Mouse (Mus musculus): Measurements from ENCODE around the gene Ccdc33.

Ccdc33 gene

DNA sequence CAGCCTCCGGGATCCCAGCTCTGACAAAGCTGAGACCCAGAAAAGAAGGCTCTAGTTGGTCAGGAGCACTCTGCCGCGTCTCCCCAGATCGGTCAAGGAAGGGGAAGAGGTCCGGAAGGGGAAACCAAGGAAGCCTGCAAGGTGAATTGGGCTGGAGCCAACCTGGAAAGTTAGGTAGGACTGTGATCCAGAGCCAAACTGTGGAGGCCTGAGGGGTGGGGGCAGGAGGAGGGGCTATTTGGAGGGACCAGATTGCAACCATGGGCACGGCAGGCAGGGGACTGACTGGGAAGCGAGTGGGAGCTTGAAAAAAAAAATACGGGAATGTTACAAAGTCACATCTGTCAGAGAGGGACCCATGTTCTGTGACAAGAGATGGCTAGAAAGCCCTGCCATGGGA is 10.9 kb upstream of the Ccdc33 start:
- no peak for DNase-seq (ENCODE audit: low spot score in 2 of 2)

DNA sequence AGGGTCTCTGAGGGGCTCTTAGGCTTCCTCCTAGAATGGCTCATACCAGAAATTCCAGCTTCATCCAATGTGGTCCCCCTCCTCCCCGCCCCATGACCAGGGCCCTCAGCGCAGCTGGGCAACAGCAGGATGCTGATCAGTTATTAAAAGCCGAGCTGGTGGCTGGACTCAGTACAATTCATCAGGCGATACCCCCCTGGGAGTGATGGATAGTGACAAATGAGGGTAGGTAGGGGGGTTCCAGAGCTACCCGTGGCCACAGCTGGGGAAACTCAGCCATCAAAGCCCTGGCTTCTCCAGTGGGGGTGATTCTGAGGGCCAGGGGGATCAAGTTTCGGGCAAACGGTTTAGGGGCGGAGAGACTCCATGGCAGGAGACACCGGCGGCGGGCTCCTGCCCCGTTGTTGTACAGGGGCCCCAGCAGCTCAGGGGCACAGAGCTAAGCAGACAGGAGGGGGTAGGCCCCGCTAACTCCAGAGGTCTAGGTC is 10.3 kb upstream of the Ccdc33 start:
- no peak for DNase-seq (ENCODE audit: low spot score in 2 of 2)

GRCm38 (mm10) chr9:58125811-58126210 is 7.2 kb upstream of the Ccdc33 start:
- DNase-seq (ENCODE audit: low spot score in 2 of 2): no peak

DNA sequence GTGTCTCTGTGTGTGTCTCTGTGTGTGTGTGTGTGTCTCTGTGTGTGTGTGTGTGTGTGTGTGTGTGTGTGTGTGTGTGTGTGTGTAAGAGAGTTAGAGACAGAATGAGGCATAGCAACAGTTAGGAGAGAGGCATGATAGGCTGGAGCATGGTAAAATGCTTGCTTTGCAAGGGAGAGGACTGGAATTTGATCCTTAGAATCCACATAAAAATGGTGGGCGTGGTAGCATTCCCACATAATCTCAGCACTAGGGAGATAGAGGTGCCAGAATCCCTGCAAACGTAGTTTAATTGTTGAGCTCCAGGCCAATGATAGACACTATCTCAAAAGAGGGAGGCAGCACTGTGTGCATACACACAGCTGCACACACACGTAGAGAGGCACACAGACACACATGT is 6.5 kb upstream of the Ccdc33 start:
- no peak for DNase-seq (ENCODE audit: low spot score in 2 of 2)

- DNase-seq (ENCODE audit: low spot score in 2 of 2): no peak
These were observed 2.5 kb downstream of the Ccdc33 start for GRCm38 (mm10) chr9:58116024-58116651.

DNA sequence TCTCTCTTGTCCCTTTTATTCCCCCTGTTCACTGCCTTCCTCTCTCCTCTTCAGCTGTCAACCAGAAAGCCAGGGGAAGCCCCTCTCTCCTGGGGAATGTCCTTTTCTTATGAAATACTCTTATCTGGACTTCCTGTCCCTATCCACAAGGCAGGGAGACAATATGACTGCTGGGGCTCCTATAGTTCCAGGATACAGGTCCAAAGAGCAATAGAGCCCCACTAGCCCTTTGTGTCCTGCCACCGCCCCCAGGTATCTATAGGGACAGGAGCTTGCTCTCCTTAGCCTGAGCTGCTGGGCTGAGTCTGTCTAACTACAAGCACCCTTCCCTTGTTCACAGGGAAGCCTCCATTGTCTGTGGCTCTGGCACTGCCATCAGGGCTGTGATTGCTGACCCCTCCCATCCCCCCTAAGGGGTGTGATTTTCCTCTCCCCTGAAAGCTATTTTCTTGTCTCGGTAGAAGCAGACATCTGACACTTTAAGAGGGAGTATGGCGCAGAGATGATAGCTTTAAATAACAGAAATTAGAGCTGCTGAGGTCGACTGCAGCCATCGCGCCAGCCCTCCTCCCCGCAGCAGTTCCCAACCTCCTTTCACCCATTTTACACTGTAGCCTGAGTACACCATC is 3.2 kb downstream of the Ccdc33 start:
- DNase-seq (ENCODE audit: low spot score in 2 of 2): no peak

- DNase-seq (ENCODE audit: low spot score in 2 of 2): no peak
These were observed 4.6 kb downstream of the Ccdc33 start for GRCm38 (mm10) chr9:58114019-58114418.

DNA sequence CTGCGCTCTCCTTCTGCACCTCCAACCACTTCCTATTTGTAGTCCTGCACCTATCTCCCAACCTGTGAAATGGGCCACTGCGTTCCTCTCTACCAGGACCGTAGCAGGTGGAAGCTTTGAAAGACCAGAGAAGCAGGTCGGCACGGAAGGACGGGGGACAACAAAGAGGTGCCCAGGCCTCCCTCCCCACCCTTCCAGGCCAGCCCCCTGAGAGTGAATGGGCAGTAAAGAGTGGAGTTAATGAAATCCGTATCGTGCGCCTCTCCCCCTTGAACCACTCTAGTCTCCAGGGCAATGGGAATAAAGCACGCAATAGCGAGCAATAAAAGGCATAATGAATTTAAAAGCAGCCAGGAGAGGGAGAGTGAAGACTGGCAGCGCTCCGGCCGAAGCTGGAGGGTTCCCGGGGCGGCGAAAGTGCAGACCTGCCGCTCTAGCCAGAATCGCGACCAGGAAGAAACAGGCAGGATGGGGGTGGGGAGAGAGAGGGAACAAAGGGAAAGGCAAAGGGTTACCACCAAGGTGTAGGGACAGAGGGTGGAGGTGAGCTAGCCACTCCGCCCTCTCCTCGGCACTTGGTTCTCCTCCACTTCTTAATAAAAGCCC is 5.2 kb downstream of the Ccdc33 start:
- DNase-seq (ENCODE audit: low spot score in 2 of 2): no peak

DNA sequence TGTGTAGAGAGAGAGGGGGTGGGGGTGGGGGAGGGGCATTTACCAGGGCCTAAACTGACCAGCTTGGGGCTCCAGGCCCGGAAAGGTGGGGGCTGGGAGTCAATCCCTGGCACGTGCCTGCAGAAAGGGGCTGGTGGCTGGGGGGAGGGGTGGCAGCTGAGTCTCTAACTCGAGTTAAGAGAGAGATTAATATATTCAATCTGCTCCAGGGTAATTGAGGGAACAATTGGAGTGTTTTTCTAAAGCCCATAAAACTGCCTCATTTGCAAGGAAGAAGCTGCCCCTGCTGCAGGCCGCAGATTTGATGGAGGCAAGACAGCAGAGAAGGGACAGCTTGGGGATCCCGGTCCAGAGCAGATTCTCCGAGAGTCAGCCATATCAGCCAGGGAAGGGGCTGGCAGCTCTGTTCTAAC is 5.8 kb downstream of the Ccdc33 start:
- DNase-seq (ENCODE audit: low spot score in 2 of 2): no peak

- DNase-seq (ENCODE audit: low spot score in 2 of 2): no peak
These were observed 6.3 kb downstream of the Ccdc33 start for GRCm38 (mm10) chr9:58112321-58112751.

DNA sequence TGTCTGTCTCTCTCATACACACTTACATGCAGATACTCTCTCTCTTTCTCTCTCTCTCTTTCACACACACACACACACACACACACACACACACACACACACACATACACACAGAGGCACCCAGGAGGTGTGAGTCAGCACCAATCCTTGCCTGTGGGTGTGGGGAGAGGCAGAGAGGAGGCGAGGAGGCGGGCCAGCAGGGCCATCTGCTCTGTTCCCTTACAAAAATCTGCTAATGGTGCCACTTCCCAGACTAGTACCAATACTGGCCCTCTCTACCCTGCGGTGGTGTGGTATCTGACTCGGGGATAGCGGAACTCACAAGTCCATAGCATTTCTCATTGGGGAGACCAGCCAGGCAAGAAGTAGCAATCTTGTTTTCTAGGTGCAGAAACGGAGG is 7.2 kb downstream of the Ccdc33 start:
- no peak for DNase-seq (ENCODE audit: low spot score in 2 of 2)

- no peak for DNase-seq (ENCODE audit: low spot score in 2 of 2)
These were observed 7.8 kb downstream of the Ccdc33 start for GRCm38 (mm10) chr9:58110787-58111186.

- no peak for DNase-seq (ENCODE audit: low spot score in 2 of 2)
These were observed 11.1 kb downstream of the Ccdc33 start for GRCm38 (mm10) chr9:58107494-58107893.

DNA sequence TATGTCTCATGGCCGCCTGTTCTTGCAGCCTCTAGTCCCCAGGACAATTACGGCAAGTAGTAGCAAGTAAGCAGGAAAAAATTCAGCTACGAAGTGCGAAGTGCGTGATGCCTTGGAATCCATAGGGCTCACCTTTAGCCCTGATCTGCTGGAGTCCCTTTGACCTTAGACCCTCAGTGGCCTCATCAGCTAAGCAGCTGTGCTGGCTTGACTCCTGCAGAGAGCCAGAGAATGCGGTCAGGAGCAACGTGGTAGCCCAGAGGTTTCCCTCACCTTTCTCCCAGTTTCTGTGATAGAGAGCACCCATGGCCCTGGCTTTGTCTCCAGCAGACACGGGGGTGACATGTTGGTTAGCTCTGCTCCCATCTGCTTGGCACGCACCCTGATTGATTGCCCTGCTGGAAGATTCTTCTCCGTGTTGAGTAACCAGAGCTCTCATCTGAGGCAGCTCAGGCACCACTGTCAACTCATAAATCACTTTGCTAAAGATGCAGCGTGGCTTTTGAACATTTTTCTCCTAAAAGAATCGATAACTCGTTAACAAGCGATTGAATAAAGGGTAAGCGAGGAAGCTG is 12.9 kb downstream of the Ccdc33 start:
- no peak for DNase-seq (ENCODE audit: low spot score in 2 of 2)

DNA sequence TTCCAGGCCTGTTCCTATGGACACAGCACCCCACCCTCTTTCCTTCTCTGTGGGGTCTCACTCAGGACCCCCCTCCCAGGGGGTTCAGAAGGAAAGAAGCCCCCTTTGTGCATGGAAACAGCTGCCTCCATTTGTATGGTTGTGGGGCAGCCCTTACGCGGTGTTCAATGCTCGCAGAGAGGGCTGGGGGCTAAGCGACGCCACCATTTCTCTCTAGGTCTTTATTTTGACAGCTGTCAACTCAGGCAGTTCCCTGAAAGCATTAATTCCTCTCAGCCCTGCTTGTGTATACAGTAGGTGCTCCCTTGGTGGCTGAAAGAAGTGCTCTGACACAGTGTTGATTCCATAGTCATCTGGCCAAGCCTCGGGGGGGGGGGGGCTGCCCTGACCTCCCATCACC is 15.0 kb downstream of the Ccdc33 start:
- no peak for DNase-seq (ENCODE audit: low spot score in 2 of 2)

DNA sequence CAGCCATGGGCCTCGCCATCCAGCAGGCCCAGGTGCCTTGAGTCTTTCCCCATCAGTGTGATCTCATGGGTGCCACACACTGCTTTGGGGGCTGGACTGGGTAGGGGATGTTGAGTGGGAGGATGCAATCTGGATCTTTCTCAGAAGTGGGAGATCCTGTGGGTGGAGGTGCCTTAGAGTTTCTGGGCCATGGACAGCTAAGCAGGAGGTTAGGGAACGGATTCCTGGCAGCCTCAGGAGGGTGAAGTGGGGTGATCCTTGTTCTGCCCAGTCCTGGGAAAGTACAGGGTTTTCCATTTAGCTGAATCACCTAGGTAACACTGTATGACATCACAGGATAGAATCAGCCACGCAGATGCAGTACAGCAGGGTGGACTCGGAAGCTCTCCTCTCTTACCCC is 16.6 kb downstream of the Ccdc33 start:
- no peak for DNase-seq (ENCODE audit: low spot score in 2 of 2)

DNA sequence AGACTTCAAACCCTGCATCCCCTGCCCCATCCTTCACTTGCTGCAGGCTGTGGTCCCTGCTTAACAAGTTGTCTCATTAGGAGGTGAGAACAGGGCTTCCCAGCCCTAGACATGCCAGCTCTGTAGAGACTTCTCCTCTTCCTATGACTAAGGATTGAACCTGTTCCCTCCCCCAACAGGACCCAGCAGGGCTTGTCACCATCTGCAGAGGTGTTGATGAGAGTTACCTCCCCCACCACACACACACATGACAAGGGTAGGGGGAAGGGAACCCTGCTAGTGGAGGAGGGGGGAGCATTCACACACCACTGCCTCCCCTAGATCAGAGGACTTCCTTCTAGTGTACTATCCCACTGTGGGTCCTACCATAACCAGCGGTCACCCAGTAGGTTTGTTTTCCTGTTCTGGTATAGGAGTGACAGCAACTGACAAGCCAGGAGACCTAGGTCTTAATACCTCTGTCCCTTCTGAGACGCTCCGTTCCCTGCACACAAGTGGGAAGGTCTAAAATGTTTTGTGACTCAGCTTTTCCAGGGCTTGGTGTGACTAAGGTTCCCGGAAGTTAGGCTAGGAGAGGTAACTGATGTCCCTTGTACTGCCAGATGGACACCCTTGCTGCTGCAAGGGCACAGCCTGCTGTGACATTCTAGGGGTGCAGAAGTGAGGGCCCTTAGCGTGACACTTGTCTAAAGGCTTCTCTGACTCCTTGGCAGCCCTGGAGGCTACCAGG is 18.6 kb downstream of the Ccdc33 start:
- DNase-seq (ENCODE audit: low spot score in 2 of 2): no peak

- DNase-seq (ENCODE audit: low spot score in 2 of 2): no peak
These were observed 21.9 kb downstream of the Ccdc33 start for GRCm38 (mm10) chr9:58096629-58097301.

DNA sequence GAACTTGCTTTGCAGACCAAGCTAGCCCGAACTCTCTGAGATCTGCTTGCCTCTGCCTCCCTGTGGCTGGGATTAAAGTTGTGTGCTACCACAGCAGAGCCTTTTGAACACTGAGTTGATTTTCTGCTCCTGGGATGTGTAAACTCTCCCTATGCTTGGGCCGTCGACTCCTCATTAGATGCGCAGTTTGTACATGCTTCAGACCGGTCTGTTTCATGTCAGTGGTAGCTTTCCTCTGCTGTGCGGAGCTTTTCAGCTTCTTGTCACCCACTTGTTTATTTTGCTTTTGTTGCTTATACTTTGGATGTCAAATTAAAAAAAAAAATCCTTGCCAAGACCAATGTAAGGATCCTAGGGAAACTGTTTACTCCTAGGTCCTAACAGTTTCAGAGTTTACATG is 22.6 kb downstream of the Ccdc33 start:
- no peak for DNase-seq (ENCODE audit: low spot score in 2 of 2)

GRCm38 (mm10) chr9:58093776-58094175 is 24.8 kb downstream of the Ccdc33 start:
- no peak for DNase-seq (ENCODE audit: low spot score in 2 of 2)

- no peak for DNase-seq (ENCODE audit: low spot score in 2 of 2)
These were observed 25.9 kb downstream of the Ccdc33 start for GRCm38 (mm10) chr9:58092581-58093269.
